Mouse (Mus musculus) spleen, postnatal 36 days (tissue): Measurements from ENCODE around the gene Ercc4.
"Not testable (repeated sequence)": the region's sequence is repeated elsewhere in the genome, so short reads cannot be mapped to it uniquely, and the experiment has no call there.

Experiments
- DNase-seq, 2 experiments: peaks; one replicate each; pipeline ENCODE4 v3.0.0; 2022; ENCODE audit warnings: low spot score in 2 of 2, mixed read lengths in 1 of 2

The Ercc4 gene

DNA sequence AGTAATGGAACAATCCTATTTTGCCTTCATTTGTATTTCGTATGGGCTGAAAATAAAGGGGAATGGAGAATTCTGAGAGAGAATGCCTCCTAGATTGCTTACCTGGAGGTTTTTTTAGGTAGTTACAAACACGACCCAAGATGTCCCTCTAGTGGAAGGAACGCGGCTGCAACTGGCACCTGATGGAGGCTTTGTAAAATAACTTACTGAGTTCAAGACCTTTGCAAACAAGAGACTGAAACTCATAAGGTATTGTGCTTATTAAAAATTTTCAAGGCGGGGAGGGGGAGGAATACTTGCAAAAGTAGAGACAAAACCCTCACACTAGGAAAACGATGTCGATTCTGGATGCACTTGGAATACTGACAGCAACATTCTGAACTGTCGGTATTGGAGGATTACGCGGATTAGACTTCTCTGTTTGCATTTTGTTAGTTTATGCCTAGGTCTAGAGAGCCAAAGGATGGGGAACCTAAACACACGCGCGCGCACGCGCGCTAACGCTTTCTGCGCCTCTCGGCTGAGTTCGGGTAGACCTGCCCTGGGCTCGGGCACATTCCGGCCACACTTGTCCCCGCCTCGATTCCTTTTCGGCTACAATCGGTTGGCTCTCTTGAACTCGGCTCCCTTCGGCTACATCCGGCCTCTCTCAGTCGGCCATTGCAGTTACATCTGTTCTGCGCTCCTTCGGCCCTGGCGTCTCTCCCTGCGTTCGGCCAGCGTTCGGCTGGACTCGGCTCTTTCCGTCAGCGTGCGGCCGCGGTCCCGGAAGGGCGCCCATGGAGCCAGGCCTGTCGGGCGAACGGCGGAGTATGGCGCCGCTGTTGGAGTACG lies at the start of gene Ercc4:
Gene Ercc4 (plus strand): TSS at position 529 of the 834 bp plus-strand sequence.
- peak; percentile 95 to 97 for DNase-seq

DNA sequence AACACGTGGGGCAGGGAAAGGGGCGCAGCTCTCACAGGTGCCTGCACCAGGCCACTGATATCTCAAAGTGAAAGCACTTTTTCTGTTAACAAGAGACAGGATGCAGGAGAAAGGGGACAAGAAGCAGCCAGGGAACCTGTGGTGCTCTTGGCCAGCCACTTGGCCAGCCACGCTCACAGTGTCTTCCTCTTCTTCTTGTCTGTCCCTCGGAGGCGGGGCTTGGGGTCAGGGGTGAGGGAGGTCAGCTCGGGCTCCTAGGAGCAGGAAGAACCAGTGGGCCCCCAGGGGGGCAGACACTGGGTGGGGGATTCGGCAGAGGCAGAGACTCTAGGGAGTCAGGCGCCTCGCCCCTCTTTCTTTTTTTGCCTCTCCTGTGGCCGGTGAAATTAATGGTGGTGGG lies 48.4 kb upstream of the Ercc4 start:
- DNase-seq = no peak

DNA sequence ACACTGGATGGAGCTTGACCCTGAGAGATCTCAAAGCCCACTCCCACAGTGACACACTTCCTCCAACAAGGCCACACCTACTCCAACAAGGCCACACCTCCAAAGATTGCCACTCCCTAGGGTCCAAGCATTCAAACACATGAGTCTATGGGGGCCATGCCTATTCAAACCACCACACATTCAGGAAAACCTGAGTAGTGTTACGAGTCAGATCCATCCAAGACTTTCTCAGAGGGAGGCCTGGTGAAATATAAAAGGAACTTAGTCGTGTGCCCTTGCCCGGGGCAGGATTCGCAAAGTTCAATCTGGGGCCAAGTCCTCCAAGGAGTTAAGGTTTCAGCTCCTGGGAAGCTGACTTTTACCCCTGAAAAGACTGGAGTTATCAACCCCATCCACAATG lies 35.3 kb upstream of the Ercc4 start:
- no peak for DNase-seq

DNA sequence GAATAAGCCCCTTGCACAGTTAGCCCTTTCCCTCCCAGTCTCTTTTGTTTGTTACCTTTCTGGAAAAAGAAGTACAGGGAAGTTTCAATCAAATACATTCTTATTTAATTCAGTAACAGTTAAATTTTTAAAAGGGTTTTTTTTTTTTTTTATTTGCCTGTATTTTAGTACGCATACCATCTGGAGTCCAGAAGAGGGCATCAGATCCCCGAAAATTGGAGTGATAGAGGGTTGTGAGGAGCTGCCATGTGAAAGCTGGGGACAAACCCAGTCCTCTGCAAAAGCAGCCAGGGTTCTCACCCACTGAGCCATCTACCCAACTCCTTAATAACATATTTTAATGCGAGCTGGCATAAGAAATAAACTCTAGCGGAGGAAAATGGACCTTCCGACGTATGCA lies 29.3 kb upstream of the Ercc4 start:
- DNase-seq = no peak

DNA sequence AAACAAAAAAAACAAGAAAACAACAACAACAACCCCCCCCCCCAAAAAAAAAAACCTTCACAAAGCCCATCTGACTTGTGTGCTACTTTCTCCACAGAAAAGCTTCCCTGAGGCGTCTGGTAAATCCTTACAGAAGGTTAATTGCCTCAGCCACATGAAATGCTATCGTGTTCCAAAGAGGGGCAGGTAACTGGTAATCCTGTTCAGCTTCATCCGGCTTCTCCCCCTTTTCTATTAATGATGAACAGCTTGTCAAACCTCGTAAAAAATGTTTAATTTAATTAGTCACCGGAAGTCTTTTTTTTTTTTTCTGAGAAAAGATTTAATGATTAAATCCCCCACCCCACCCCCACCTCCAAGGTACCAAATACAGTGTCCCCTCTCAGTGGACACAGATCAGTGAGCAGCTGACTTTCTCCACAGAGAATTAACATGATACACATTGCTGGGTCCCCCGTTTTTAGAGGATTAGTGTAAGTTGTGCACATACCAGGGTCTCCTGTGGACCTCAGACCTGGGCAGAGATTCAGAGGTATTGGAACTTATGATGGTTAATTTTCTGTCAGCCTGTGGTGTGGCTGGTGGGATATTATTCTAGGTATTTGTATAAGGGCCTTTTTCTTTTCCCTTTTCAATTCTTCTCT lies 26.2 kb upstream of the Ercc4 start:
- no peak for DNase-seq

DNA sequence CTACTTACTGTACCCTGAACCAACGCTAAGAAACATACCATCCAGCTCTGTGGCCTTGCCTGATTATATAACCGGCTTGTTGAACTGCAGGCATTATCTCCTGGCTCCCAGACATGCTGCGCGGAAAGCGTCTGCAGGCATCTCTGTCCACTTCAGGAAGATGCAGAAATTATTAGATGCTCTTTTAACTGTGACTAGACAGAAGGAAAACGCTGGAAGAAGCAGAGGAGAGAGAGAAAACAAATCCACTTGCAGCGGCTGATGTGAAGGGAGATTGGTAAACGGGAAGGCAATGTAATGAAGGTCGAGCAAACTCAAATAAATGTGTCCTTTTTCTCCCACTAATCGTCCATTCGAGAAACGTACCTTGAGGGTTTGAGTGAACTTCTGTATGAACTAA lies 1.1 kb upstream of the Ercc4 start:
- DNase-seq = no peak

DNA sequence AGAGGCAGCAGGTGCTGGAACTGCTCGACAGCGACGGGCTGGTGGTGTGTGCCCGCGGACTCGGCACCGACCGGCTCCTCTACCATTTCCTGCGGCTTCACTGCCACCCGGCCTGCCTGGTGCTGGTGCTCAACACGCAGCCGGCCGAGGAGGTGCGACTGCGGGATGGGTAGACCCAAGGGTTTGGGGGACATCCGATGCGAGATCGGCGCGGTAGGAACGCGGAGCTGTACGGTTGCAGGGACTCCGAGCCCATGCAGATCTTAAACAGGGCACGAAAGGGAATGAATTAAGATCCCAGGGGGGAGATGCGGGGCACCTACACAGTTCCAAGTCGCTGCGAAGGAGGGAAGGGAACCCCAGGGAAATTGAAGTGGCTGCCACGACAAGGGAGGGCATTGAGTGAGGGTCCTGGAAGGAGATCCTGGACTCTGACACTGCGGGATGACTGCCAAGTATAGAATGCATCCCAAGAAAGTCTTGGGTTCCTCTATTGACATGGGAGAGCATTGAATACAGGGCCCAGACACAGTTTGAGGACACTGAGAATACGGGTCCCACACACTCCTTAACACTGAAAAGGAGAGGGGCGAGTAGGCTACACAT lies 609 bp downstream of the Ercc4 start:
- DNase-seq = no peak

DNA sequence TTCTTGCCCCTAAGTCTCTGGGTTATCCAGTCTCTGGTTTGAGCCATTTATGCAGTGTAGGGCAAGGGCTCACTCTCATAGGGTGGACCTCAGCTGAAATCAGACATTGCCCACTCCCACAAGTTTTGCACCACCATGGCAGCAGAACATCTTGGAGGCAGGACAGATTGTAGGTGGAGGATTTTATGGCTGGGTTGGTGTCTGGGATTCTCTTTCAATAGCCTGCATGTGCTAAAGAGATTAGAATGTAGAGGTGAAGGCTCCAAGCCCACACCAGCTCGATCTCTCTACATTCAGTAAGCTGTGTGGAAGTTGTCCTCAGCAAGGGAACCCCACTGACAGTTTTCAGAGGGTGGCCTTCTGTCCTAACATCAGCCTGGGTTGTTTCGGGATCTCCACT lies 5.3 kb downstream of the Ercc4 start:
- DNase-seq = no peak

DNA sequence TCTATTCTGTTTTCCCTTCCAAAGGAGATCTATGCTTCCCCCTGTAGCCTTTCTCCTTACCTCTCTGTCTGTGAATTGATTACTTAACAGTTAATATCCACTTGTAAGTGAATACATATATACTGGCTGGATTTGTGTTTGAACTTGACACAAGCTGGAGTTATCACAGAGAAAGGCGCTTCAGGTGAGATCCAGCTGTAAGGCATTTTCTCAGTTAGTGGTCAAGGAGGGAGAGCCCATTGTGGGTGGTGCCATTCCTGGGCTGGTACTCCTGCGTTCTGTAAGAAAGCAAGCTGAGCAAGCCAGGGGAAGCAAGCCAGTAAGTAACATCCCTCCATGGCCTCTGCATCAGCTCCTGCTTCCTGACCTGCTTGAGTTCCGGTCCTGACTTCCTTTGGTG lies 6.0 kb downstream of the Ercc4 start:
- DNase-seq = not testable (repeated sequence)

DNA sequence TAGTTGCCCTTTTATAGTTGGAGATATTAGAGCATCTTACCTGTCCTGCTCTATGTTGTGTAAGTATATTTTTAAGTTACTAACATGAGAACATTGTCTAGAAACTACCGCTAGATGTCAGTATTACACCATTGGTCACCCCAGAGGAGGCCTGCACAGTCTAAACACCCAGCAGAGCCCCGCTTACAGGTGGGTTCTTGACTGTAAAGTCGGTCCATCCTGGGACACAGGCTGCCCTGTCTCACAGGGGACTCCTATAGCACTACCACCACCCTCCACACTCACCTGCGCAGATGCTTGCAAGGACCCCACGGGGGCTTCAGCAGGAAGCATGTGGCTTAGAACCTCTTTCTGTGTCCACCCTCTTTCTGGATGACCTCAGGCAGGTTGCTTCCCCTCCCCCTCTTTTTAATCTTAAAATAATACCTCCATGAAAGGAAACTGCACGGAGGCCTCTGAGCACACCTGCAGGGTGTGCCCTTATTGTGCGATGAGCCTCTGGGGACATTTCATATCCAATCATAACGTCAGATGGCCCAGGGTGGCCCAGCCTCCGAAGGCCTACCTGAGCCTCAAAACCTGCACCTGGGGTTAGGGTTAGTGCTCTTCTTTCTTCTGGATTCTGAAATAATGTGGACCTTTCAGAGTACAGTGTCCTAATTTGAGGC lies 7.9 kb downstream of the Ercc4 start:
- peak; percentile 23 to 27 for DNase-seq

DNA sequence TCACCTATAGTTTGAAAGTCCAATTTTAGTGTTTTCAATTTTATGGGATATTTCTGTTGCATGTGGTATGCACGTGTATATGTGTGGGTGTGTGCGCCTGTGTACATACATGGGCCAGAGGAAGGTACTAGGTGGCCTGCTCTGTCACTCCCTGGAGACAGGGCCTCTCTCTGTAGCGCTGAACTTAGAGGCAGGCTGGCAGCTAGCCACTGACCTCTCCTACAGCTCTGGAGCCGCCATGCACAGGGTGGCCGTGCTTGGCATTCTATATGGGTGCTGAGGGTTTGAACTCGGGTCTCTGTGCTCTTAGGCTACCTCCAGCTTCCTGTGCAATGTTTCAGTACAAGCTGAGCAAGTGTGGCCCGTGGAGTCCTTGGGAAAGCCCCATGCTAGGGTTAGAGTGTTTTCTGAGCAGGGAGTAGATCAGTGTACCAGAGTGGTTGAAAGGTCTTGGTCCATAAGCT lies 8.5 kb downstream of the Ercc4 start:
- DNase-seq = no peak

DNA sequence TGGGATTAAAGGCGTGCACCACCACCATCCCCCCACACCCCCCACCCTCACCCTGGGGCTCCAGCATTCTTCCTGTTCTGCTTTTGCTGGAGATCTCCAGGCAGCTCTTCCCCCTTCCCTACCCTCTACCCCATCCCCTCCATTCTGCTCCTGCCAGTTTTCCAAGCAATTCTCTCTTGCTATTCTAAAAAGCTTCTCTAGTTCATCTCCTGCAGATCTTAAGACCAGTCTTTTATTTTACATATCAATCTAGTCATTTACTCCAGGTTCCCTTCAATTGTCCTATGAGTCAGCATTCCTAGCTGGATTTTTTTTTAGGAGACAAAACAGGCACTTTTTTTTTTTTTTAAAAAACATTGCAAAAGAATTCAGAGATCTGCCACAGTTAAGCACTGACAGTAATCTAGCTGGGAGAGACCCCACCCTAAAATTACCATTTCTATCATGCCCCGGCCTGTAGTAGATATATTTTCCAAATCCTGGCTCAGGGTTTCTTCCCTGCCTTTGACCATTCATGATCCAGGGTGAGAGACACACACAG lies 9.3 kb downstream of the Ercc4 start:
- no peak for DNase-seq

DNA sequence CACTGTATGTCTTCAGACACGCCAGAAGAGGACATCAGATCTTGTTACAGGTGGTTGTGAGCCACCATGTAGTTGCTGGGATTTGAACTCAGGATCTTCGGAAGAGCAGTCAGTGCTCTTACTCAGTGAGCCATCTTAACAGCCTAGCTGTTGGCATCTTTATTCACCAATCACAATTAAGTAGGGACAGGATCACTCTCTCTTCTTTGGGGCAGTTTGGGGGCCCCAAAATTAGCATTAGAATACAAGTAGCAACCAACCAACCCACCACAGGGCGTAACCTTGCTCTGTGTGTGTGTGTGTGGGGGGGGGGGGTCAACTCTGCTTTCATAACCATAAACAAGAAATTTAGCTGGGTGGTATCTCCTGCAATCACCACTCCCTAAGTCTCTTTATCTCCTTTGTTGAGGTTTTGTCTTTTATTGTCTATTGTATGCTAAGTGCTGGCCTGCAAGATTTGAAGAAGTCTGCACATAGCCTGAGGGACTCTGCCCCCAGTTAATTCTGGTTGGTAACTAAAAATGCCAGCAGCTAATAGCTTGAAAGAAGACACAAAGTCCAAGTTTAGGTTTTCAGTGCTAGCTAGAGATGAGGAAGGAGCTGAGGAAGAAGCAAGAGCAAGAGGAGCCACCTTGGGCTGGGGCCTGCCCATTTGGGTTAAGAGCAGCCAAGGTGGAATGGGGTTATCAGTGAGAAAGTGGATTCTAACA lies 10.3 kb downstream of the Ercc4 start:
- DNase-seq = no peak

DNA sequence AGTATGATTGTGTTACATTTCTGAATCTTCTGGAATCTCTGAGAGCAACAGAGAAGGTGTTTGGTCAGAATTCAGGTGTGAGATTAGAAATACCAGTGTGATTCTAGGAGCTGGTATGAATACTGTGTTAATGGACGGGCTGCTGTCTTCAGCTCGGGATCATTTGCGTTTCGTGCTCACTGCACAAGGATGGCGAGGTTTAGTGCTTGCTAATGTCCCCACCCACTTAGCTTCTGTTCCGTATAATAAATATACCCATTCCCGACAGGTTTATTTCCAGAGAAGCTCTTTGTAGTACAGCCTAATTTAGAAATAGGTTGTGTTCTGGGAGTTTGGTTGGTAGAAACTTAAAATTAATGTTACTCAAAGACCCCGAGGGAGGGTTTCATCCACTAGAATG lies 15.9 kb downstream of the Ercc4 start:
- DNase-seq = no peak

DNA sequence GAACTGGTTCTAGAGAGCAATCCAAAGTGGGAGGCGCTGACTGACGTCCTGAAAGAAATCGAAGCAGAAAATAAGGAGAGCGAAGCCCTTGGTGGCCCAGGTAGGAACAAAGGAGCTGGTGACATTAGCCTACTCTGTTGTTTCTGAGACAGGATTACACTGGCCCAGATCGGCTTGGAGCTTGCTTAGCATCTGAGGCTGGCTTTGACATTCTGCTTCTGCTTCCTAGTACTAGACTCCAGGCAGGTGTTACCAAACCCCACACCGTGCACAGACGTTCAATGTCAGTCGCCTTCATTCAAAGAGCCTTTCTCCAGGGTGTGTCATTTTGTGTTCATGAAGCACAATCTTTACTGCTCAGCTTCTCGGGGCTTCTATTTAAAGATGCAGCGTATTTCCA lies 18.1 kb downstream of the Ercc4 start:
- no peak for DNase-seq

DNA sequence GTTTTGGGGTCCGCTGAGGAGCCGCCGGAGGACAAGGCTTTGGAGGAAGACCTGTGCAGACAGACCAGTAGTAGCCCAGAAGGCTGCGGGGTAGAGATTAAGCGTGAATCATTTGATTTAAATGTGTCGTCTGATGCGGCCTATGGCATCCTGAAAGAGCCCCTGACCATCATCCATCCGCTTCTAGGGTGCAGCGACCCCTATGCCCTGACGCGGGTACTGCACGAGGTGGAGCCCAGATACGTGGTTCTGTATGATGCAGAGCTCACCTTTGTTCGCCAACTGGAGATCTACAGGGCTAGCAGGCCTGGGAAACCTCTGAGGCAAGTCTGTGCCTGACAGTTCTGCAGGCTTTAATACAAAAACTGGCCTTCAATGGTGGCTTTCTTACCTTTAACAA lies 20.9 kb downstream of the Ercc4 start:
- DNase-seq = no peak

DNA sequence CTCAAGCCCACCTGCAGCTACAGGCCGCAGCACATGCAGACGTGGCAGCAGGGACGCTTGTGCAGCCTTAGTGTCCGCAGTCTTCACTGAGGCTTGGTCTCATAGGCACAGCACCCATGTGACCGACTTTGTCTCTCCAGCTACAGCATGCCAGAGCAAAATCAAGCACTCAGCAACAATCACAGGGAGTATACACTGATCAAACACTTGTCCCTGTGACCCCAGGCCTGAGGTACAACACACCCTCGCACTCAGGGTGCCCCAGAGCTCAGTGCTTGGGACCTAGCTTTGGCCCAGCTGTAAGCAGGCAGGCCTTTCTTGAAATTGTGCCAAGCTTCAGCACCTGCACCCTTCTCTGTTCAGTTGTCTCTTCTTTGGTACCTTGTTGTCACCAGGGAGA lies 31.7 kb downstream of the Ercc4 start:
- no peak for DNase-seq

DNA sequence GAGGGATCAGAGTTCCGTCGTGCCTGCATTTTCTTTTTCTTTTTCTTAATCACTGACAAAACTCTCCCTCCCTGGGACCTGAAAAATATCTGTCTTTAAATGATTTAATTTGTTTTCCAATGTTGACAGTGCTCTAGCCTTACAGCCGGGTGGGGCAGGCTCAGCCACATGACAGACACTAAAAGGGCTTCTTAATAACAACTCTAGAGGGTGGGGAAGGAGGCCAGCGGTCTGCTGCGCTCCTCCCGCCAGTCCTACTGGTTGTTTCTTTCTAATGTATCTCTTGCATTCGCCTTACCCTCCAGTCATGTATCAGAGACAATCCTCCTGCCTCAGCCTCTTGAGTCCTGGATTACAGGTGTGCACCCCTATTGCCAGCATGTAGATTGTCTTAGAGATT lies 34.4 kb downstream of the Ercc4 start:
- DNase-seq = no peak

DNA sequence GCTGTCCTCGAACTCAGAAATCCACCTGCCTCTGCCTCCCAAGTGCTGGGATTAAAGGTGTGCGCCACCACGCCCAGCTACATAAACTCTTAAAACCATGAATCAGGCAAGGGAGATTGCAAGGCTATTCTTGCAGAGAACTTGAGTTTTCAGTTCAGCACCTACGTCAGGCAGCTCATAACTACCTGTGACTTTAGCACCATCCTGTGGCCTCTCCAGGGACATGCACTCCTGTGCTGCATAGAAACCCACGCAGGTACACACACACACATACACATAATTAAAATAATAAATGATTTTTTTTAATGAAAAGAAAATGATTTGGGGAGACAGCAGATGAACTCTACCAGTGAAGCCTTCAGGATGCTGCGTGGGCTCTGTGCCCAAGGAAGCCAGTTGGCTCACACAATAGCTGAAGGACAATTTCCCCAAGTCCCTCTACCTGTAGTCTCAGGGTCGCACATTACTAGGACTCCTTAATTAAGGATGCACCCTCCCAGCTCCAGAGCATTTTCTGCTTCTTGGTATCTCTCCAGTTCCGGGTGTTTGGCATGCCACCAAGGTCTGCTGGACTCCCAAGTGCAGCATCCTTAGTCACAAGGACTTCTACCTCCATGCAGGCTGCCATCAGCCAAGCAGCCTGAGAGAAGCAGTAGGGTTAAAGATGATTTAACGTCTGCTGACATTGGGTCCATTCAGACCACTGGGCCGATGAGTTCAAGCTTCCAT lies 35.4 kb downstream of the Ercc4 start:
- no peak for DNase-seq

DNA sequence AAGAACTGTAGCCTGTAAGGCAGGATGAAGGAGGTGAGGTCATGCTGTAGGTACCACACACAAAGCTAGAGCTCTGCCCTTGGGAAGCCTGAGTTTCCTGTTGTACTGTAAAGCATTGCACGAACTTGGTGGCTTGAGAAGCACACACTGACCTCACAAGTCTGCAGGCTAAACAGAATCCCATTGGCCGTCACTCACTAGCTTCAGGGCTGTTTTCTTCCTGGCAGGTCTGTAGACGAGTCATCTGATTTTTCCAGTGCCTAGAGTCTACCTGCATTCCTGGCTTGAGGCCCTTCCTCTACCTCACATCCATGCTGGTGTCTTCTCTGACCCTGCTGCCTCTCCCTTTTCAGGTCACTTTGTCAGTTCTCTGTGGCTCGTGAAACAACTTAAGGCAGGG lies 36.7 kb downstream of the Ercc4 start:
- no peak for DNase-seq
